Mouse (Mus musculus): ENCODE data around the gene Add1. TPM values are rescaled to one million over a fixed set of nuclear protein-coding genes. Genes with fewer than 3 reads are reported as not detected.
"Not testable (repeated sequence)": the region's sequence is repeated elsewhere in the genome, so short reads cannot be mapped to it uniquely, and the experiment has no call there.

The Add1 gene
- polyA plus RNA-seq, 1 experiment from 2014 or later: 197 TPM

DNA sequence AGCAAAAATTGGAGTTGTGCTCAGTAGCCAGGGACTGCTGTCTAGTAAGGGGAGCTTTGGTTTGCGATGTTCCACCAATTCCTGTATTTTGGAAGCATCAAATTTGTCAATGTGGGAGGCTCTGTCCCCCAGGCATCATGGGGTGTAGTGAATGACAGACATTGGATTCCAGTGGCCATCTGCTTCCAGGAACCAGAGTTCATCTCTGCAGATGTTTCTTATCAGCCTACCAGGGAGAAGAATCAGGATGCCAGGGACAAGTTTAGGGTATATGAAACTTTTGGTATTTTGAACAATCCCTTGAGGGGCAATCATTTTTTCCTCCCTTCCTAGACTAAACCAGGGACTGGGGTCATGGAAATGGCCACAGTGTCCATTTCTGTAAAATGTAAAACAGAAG, 9.6 kb upstream of the Add1 start:
- H3K36me3 ChIP-seq: peaks cover 51% of the 10 kb centered on the region
- H3K9ac ChIP-seq: no peak overlapping the region
- H3K9me3 ChIP-seq: no peaks in the 10 kb centered on the region
- no peak overlapping the region for H3K4me2 ChIP-seq
- ATAC-seq (ENCODE audit: insufficient number of reproducible peaks, low FRiP score, low TSS enrichment, low read depth): no peak
- H3K4me3 ChIP-seq: no peak overlapping the region
- H3K4me1 ChIP-seq: peaks cover 8% of the 10 kb centered on the region; the same call in 1 of the 2 replicates
- no peaks in the 10 kb centered on the region for H3K27me3 ChIP-seq
- 100% methylated on average over 1 of the region's 1 CpGs for WGBS
- no peak overlapping the region for H3K27ac ChIP-seq

DNA sequence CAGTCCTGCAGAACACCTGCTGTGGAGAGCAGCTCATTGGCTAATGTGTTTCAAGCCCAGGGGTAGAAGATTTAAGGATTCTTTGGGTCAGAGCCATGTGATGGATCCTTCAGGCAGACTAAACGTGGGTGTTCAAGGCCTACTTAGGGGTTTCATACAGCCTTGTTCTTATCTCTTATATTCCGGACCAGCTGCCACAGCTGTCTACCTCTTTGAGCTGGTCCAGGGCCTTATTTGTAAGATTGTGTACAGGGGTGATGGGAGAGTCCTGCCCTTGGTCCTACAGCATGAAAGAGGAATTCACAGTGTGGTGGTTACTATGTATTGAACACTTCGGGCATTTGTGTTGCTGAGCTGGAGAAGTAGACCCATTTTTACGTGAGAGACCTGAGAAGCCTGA, 9.2 kb upstream of the Add1 start:
- Histone ChIP-seq H3K4me1 (peaks cover 8% of the 10 kb centered on the region; the same call in 1 of the 2 replicates), H3K9ac (no peak overlapping the region), H3K27me3 (no peaks in the 10 kb centered on the region), H3K9me3 (no peaks in the 10 kb centered on the region), H3K36me3 (peaks cover 46% of the 10 kb centered on the region), H3K4me2 (no peak overlapping the region), H3K4me3 (no peak overlapping the region), H3K27ac (no peak overlapping the region)
- ATAC-seq (ENCODE audit: insufficient number of reproducible peaks, low FRiP score, low TSS enrichment, low read depth): no peak
- WGBS: 85% methylated on average over 4 of the region's 4 CpGs

DNA sequence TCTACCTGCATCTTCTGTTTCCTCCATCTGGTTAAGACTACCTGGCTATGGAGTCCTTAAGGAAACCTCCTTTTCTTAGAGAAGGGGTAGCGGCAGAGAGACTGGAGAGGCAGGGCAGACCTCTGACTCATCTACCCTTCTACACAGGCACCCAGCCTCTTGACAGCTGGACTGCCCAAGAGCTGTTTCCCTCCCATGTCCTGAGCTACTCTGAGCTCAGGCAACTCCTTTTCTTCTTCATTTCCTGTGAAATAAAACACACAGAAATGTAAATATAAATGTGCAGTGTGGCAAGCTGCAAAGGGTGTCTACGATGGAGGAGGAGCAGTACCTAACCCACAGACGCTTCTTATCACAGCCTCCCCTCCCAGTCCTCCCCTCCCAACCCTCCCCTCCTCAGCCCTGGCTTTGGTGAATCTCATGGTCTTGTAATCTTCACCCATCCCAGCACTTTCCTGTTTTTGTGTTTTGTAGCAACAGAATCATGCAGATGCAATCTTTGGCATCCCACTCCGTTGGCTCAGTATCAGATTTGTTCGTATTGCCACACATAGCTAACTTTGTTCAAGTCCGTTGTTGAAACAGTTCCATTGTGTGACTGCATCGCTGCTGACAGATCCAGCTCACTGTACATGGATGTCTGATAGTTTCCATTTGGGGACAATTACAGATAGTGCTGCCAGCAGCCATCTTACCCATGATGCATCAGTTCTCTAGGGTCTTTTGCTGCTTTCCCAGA, 7.8 kb upstream of the Add1 start:
- peaks cover 8% of the 10 kb centered on the region; the same call in 1 of the 2 replicates for H3K4me1 ChIP-seq
- no peak overlapping the region for H3K4me2 ChIP-seq
- H3K27me3 ChIP-seq: no peaks in the 10 kb centered on the region
- H3K27ac ChIP-seq: peak overlapping the region; percentile 75
- H3K9ac ChIP-seq: no peak overlapping the region
- H3K9me3 ChIP-seq: no peaks in the 10 kb centered on the region
- H3K36me3 ChIP-seq: peaks cover 32% of the 10 kb centered on the region
- no peak overlapping the region for H3K4me3 ChIP-seq
- peak; percentile 40; the same call in 1 of the 2 replicates for ATAC-seq (ENCODE audit: insufficient number of reproducible peaks, low FRiP score, low TSS enrichment, low read depth)
- WGBS: 52% methylated on average over 7 of the region's 7 CpGs

DNA sequence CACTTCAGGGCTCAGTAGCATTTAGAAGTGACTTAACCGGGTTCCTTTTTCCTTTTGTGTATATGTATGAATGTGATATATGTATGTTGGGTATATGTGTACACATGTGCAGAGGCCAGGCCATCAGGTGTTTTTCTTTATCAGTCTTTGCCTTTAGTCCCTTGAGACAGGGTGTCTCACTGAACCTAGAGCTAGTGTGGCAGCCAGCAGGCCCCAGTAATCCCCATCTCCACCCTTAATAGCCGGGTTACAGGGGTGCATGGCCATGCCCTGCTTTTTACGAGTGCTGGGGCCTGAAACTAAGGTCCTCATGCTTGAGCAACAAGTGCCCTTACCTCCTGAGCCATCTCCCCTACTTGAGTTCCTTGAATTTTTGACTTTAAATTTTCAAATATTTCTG, 1.9 kb upstream of the Add1 start:
- H3K27me3 ChIP-seq: no peaks in the 10 kb centered on the region
- H3K9me3 ChIP-seq: no peaks in the 10 kb centered on the region
- no peak overlapping the region for H3K4me2 ChIP-seq
- no peak overlapping the region for H3K4me3 ChIP-seq
- peaks cover 16% of the 10 kb centered on the region for H3K4me1 ChIP-seq
- no peak overlapping the region for H3K9ac ChIP-seq
- ATAC-seq (ENCODE audit: insufficient number of reproducible peaks, low FRiP score, low TSS enrichment, low read depth): no peak
- H3K27ac ChIP-seq: no peak overlapping the region
- H3K36me3 ChIP-seq: no peaks in the 10 kb centered on the region
- WGBS: 79% methylated on average over 3 of the region's 3 CpGs

DNA sequence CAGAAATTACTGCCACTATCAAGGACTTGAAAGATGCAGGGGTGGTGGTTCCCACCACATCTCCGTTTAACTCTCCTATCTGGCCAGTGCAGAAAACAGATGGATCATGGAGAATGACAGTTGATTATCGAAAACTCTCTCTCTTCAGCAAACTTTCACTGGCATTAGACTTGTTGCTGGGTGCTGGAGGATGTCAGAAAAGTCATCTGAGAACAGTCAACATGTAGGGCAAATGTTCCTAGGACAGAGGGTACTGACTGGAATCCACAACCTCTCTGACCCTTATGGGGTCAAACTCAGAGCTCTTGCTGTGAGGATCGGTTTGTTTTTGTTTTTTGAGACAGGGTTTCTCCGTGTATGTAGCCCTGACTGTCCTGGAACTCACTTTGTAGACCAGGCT, 896 bp upstream of the Add1 start:
- Histone ChIP-seq H3K4me2 (peak overlapping the region; percentile 49), H3K4me3 (peak overlapping the region; percentile 92), H3K27ac (peak overlapping the region; percentile 91; the same call in 1 of the 2 replicates), H3K4me1 (peaks cover 16% of the 10 kb centered on the region)
- 54% methylated on average over 4 of the region's 4 CpGs for WGBS
- not testable (repeated sequence) for H3K9ac ChIP-seq; H3K9me3 ChIP-seq; H3K27me3 ChIP-seq; ATAC-seq (ENCODE audit: insufficient number of reproducible peaks, low FRiP score, low TSS enrichment, low read depth); H3K36me3 ChIP-seq

DNA sequence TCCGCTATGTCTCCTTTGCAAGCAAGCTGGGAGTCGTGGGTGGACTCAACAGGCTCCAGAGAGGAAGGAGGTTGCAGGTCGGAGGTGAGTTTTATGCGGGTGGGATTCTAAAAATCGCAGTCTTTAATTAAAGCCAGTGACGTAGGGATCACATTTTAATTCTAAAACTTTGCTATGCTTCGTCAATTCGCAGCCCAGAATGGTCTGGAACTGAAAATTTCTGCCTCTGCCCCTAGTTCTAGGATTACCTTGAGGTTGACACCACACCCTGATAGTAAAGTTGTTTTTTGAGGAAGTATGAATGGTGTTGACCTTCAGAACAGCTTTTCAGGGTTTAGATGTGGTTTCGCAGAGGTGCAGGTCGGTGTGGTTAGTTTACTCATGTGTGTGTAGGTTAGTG, 1.3 kb downstream of the Add1 start:
- Histone ChIP-seq H3K9ac (peak overlapping the region; percentile 96; the same call in 1 of the 2 replicates), H3K9me3 (no peaks in the 10 kb centered on the region), H3K36me3 (peaks cover 4% of the 10 kb centered on the region; the same call in 1 of the 2 replicates), H3K4me3 (peak overlapping the region; percentile 92), H3K4me2 (peak overlapping the region; percentile 49), H3K27me3 (no peaks in the 10 kb centered on the region), H3K27ac (no peak overlapping the region), H3K4me1 (peaks cover 16% of the 10 kb centered on the region)
- WGBS: 29% methylated on average over 10 of the region's 10 CpGs
- no peak for ATAC-seq (ENCODE audit: insufficient number of reproducible peaks, low FRiP score, low TSS enrichment, low read depth)

DNA sequence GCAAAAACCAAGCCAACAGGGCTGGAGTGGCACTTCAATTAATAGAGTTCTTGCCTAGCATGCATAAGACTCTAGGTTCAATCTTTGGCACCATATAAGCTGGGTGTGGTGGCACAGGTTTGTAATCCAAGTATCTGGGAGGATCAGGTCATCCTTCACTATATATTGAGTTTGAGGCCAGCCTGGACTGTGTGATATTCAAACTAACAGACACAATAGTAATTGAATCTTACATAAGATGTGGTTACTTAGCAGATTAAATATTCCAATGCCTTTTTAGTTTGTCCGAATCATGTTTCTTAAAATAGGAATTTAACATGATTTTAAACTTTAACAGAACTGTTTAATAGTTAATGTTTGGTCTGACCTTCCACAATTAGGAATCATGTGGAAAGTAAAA, 2.8 kb downstream of the Add1 start:
- peaks cover 4% of the 10 kb centered on the region; the same call in 1 of the 2 replicates for H3K36me3 ChIP-seq
- H3K4me3 ChIP-seq: no peak overlapping the region
- H3K4me2 ChIP-seq: no peak overlapping the region
- H3K27ac ChIP-seq: no peak overlapping the region
- 83% methylated on average over 1 of the region's 1 CpGs for WGBS
- peaks cover 16% of the 10 kb centered on the region for H3K4me1 ChIP-seq
- ATAC-seq (ENCODE audit: insufficient number of reproducible peaks, low FRiP score, low TSS enrichment, low read depth): no peak
- H3K9ac ChIP-seq: no peak overlapping the region
- H3K27me3 ChIP-seq: no peaks in the 10 kb centered on the region
- no peaks in the 10 kb centered on the region for H3K9me3 ChIP-seq

DNA sequence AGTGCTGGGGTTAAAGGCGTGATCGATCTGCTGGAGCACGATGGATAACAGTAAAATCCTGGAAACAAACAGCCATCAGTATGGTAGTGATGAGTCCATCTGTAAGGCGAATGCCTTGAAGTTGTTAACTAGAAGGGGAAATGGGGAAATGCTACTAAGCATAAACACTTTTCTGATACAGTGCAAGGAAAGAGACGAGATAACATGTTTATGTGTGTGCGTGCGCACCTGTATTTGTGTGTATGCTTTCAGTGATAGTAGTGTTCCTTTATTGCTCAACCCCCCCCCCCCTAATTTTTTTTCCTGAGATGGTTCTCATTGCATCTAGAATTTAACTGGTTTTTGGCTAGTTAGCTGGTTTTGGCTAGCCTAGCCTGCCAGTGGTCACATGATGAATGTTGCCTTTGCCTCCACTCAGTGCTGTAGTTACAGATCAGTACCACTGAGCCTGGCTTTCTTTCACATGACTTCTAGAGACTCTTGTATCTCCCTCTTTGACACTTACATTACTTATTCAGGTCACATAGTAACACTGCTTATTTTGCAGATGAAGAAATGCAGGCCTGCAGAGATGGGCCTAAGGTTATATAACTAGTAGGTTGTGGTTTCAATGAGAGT, 4.7 kb downstream of the Add1 start:
- peaks cover 4% of the 10 kb centered on the region; the same call in 1 of the 2 replicates for H3K36me3 ChIP-seq

DNA sequence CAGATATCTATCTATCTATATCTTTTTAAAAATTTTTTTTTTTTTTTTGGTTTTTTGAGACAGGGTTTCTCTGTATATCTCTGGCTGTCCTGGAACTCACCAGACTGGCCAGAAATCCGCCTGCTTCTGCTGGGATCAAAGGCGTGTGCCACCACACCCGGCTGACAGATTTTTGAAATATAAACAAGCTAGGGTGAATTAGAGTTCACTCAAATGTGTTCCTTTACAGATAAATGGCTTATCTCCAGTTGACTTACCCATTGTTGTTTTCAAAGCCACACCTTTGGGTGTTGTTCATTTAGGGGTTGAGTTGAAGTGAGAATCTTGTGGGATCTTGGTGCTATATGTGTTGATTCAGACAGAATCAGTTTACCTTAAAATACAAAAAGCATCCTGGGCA, 5.9 kb downstream of the Add1 start:
- H3K4me3 ChIP-seq: no peak overlapping the region
- H3K9ac ChIP-seq: no peak overlapping the region
- no peaks in the 10 kb centered on the region for H3K27me3 ChIP-seq
- 84% methylated on average over 3 of the region's 3 CpGs for WGBS
- no peaks in the 10 kb centered on the region for H3K9me3 ChIP-seq
- H3K36me3 ChIP-seq: peaks cover 10% of the 10 kb centered on the region; the same call in 1 of the 2 replicates
- no peak overlapping the region for H3K27ac ChIP-seq
- no peak overlapping the region for H3K4me2 ChIP-seq
- H3K4me1 ChIP-seq: peaks cover 10% of the 10 kb centered on the region
- no peak for ATAC-seq (ENCODE audit: insufficient number of reproducible peaks, low FRiP score, low TSS enrichment, low read depth)

More for the DNA sequence above, 4.7 kb downstream of the Add1 start:
- 96% methylated on average over 7 of the region's 7 CpGs for WGBS
- no peak for ATAC-seq (ENCODE audit: insufficient number of reproducible peaks, low FRiP score, low TSS enrichment, low read depth)
- no peak overlapping the region for H3K4me3 ChIP-seq
- no peaks in the 10 kb centered on the region for H3K9me3 ChIP-seq
- no peak overlapping the region for H3K27ac ChIP-seq
- H3K4me2 ChIP-seq: no peak overlapping the region
- H3K9ac ChIP-seq: no peak overlapping the region
- H3K27me3 ChIP-seq: no peaks in the 10 kb centered on the region
- H3K4me1 ChIP-seq: peaks cover 10% of the 10 kb centered on the region

DNA sequence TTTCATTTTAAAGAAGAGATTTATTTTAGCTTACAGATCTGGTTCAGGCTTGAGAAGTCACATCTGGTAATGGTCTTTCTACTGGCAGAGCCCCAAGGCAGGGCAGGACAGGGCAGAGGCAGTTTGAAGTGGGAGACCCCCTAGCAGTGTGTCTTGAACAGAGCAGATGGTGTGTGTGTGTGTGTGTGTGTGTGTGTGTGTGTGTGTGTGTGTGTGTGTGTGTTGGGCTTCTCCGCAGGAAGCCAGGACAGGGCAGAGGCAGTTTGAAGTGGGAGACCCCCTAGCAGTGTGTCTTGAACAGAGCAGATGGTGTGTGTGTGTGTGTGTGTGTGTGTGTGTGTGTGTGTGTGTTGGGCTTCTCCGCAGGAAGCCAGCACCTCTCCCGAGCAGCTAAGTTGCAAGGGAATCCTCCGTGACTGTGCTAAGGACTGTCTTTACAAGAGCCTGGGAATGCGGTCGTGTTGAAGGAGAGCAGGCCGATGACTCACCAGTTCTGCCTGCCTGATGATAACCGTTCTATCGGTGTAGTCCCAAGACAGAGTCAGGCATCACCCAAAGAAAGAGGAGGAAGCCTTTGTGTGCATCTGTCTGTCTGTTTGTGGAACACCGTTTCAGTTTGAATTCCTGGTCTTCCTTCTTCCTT, 8.3 kb downstream of the Add1 start:
- H3K27ac ChIP-seq: peak overlapping the region; percentile 43; the same call in 1 of the 2 replicates
- WGBS: 26% methylated on average over 9 of the region's 10 CpGs
- not testable (repeated sequence) for H3K36me3 ChIP-seq, H3K4me2 ChIP-seq, H3K27me3 ChIP-seq, H3K4me3 ChIP-seq, H3K9me3 ChIP-seq, H3K9ac ChIP-seq, H3K4me1 ChIP-seq
- peak; percentile 74 for ATAC-seq (ENCODE audit: insufficient number of reproducible peaks, low FRiP score, low TSS enrichment, low read depth)

DNA sequence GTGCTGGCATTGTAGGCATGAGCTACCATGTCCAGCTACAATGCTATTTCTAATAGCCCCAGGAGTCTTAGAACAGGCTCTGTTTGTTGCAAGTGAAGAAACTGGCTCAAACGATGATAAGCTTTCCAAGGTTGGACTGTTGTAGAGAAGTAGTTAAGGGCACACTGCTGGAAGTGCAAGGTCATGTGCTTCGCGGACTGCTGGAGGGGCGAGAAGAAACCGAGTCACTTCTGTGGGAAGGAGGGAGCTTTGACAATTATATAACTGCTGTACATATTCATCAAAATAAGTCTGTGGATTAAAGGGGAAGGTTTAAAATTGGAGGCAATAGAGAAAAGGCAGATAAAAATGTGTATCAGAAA, 8.8 kb downstream of the Add1 start:
- no peak overlapping the region for H3K4me2 ChIP-seq
- H3K36me3 ChIP-seq: peaks cover 10% of the 10 kb centered on the region; the same call in 1 of the 2 replicates
- peak overlapping the region; percentile 43; the same call in 1 of the 2 replicates for H3K27ac ChIP-seq
- H3K9me3 ChIP-seq: no peaks in the 10 kb centered on the region
- H3K27me3 ChIP-seq: no peaks in the 10 kb centered on the region
- no peak for ATAC-seq (ENCODE audit: insufficient number of reproducible peaks, low FRiP score, low TSS enrichment, low read depth)
- no peak overlapping the region for H3K9ac ChIP-seq
- H3K4me1 ChIP-seq: no peaks in the 10 kb centered on the region; the same call in 1 of the 2 replicates
- no peak overlapping the region for H3K4me3 ChIP-seq
- WGBS: 76% methylated on average over 5 of the region's 5 CpGs

DNA sequence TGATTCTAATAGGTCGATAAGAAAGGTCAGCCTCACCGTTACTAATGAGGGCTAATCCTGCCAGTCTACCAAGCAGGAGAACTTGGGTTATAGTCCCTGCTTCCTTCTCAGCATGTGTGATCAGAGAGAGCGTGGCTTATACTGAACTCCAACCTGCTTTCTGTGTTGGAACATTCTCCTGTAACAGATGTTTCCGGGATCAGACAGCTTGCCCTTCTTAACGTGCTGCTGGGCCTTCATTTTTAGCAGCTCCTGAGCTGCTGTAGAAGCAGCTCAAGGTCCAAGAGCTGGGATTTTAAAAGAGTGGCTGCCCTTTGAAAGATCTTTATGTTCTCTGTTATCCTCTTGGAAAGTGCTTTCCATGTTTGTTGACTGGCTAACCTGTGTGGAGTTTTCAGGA, 11.8 kb downstream of the Add1 start:
- Histone ChIP-seq H3K27me3 (no peaks in the 10 kb centered on the region), H3K9me3 (no peaks in the 10 kb centered on the region), H3K36me3 (0 out of 2 replicates have a peak, but pooled peaks cover 5% of the 10 kb centered on the region), H3K4me1 (peaks cover 4% of the 10 kb centered on the region), H3K9ac (no peak overlapping the region), H3K4me3 (no peak overlapping the region), H3K4me2 (no peak overlapping the region), H3K27ac (no peak overlapping the region)
- WGBS: 72% methylated on average over 5 of the region's 5 CpGs
- ATAC-seq (ENCODE audit: insufficient number of reproducible peaks, low FRiP score, low TSS enrichment, low read depth): no peak
